Mouse (Mus musculus) mesoderm, embryonic 11.5 days (tissue): ENCODE results near the gene Enho.
A peak's percentile ranks its signal among the peaks of the same experiment; 100 is the strongest.

Experiments used
- DNase-seq: peaks from one replicate; pipeline ENCODE4 v3.0.0-alpha.2; 2012; ENCODE audit warnings: low read depth, low spot score

Gene Enho

DNA sequence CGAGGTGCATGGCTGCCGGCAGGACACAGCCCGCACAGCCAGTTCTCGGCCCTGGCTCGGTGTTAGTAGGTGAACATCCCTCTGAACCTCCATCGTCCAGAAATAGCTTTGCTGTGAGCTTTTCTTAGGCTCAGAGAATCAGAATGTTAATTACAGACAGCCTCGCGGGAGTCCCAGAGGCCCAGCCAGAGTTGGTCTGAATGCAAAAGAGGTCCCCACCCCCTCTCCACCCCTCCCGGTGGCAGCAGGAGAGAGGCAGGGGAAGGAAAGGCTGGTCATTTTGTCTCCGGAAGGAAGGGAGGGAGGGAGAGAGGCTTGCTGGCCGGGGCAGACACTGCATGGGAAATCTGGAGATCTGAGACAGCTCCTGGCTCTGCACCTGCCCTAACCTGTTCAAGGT lies 8.7 kb downstream of the Enho start:
- peak; percentile 59 for DNase-seq

DNA sequence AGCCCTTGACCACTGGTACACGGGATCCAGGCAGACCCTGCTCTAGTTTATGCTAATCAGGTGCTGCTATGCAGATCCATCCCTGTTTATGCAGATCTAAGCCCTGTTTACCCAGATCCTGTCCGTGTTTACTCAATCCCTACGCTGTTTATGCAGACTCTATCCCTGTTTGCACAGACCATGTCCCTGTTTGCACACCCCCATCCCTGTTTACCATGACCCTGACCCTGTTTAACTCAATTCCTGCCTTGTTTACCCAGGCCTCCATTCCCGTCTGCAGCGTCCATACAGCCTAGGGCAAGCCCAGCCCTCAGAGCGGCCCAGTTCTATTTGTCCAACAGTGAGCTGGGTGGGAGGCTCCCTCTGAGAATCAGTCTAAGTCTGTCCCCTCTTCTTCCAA lies 9.9 kb downstream of the Enho start:
- DNase-seq = no peak

GRCm38 (mm10) chr4:41628202-41628927 lies 11.8 kb downstream of the Enho start:
- DNase-seq = peak; percentile 82

DNA sequence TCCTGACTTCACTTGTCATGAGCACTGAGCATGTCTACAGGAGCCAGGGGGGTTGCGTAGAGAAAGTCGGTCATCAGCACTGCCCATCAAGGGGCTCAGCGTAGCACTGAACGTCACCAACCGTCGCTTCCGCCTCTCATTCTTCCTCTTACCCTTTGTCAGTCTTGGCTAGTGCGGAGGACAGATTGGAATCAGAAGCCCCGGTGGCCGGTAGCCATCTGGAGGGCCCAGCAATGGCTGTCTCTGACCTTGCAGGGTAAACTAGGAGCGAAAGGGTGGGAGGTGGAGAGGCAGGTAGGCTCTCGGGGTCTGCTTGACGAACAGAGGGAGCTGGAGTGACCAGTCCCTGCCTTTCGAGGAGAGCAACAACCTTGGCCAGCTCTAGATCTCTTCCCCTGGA lies 18.1 kb downstream of the Enho start:
- no peak for DNase-seq

DNA sequence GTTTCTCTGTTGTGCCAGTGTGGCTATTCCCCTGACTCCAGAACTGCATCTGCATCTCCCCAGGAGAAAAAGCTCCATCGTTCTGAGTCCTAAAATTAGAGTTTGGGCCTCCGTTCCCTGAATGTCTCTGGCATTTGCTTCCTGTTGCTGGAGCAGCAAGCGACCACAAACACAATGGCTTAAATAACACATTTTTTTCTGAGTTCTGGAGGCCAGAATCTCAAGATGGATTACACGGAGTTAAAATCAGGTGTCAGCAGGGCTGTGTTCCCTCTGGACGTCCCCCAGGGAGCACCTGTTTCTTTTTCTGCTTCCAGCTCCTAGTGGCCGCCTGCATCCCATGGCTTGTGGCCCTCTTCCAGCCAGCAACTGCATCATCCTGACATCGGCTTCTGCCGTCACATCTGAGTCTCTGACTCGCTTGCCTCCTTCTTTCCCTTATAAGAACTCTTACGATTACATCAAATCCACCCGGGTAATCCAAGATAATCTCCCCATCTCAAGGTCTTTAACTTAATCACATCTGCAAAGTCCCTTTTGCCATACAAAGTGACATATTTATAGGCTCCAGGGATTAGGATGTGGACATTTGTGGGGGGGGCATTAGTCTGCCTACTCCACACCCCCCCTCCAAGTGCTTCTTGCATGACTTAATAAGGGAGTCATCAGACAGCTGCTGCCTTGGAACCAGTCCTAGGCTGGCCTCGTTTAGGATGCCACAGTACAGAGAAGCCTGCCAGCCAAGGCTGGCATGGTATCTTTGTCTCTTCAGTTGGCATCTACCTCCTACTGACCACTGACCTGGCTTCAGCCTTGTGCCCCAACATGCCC lies 21.0 kb downstream of the Enho start:
- no peak for DNase-seq

- DNase-seq = no peak
Observed at GRCm38 (mm10) chr4:41615661-41616599, 24.2 kb downstream of the Enho start.

DNA sequence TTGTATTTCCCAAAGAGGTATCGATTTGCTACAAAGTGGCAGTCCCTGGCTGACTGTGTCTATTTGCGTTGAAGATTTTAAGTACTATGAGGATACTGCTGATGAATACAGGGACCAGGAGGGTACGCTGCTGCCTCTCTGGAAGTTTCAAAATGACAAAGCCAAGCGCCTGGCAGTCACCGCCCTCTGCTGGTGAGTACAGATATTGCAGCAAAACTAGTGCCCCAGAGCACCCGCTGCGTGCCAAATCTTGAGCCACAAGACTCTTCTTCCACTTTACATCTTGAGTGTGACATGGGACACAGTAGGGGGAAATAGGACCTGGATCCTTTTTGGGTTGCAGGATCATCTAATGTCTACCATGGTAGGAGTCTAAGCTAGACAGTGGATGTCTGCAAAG lies 26.0 kb downstream of the Enho start:
- peak; percentile 80 for DNase-seq

DNA sequence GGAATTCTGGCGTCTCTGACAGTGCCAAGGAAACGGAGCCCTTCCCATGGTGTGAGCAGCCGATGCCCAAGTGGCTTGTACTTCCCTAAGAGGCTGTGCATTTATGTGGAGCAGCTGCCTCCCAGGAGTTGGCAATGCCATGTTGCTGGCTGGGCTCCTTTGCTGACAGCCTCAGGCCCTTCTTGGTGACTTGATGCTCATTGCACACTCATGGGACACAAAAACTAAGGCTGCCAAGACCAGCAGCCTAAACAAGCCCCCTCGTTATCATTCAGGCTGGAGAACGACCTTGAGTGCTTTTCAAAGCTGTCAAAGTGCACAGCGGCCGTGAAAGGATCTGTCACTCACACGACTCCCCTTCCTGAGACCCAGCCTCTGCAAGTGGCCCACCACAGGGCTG lies 28.0 kb downstream of the Enho start:
- DNase-seq = no peak

DNA sequence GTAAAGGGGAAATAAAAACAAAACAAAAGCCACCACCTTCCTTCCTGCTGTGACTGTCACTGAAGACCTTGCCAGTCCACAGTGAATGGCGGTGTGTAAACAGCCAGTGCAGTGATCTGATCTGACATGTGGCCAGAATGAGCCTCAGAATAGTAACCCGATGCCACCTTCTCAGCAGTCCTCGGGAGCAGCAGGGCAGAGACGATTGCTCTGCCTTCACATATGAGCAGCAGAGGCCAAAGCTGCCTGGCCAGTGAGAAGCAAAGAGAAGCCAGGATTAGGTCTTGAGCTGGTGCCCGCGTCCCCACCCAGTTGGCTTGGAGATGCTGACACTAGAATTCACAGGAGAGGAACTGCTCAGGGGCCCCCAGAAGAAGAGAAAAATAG lies 29.5 kb downstream of the Enho start:
- DNase-seq = no peak

DNA sequence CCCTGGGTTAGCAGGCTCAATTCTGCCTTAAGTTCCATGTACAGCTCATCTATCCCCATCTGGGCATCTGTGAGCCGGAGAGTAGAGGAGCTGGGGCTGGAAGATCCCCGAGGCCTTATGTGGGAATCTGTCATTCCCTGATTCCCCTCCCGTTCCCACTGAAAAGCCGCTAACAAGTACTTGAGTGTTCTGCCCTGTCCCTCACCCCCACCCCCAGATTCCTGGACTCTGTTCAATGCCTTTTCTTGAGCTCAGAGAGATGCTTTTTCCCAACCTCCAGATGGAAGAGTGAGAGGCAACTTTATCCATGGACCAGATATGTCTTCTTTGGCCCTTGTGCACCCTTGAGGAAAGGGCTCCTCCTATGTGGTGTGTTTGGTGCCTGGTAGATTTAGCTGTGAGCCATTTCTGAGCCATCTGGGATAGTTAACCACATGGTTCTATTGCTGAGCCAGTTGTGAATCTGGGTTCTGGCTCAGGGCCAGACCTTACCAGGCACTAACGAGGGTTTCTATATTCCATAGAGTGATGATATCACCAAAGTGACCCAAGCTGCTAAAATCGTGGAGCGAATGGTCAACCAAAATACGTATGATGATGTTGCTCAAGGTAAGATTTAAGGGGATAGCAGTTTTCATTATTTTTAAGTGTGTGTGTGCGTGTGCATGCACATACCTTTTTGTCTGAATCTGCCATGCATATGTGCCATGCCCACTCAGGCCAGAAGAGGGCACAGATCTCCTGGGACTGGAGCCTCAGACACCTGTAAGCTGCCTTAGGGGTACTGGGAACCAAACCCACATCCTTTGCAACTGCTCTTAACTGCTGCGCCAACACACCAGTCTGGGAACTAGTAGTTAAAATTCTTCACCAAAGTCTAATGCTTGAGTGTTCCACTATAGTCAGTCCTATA lies 30.2 kb downstream of the Enho start:
- DNase-seq = no peak

DNA sequence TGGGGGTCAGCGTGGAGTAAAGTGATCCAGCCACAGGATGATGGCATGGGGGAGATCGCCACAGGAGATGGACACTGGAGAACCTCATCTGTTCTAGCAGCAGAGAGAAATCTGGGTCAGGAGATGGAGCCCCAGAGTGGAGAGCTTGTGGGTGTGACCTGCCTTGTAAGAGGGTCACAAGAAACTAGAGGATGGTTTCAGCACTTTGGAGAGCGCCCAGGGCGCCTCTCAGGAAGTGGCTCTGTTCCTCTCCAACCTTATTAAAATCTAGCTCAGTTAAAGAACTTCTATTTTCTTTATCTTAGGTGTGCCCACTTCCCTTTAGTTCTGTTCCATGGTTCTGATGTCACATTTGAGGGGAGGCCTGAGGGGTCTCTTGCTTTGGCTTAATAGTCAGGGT lies 33.3 kb downstream of the Enho start:
- peak; percentile 85 for DNase-seq

DNA sequence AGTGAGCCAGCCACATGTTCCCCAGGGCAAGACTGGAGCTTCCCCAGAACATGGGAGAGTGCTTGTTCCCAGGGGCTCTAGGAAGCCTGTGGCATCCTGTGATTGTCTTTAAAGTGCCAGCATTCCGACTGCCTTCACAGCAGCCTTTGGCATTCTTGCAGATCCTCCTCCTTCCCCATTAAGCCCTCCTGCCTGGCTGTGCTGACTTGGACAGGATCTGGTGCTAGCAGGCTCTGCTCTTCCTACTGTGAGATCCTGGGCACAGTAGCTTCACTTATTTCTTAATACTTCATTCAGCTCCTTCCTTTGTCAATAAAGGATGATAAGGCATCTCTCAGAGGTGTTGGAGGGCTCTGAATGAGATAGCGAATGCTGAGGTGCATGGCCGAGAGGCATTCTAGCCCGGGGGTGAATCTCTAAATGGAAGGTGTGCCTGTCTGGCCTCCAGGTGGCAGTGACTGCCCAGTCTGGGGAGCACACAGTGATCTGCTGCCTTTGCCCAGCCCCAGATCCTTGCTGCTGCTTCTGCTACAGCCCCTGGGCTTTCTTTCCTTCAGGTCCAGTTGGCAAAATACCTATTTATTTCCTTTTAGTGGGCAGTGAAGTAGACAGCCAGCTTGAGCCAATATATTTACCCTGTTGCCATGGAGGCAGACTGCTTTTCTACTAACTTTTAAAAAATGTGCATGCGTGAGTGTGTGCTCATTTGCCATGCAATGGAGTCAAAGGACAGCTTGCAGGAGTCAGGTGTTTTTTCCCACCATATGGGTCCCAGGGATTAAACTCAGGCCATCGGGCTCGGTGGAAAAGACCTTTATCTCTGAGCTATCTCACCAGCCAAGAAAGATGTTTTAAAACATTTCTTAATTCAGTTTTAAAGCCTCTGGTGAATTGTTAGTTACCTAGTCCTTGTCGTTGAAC lies 35.4 kb downstream of the Enho start:
- peak; percentile 30 for DNase-seq

GRCm38 (mm10) chr4:41602818-41603217 lies 37.3 kb downstream of the Enho start:
- no peak for DNase-seq
